Mouse (Mus musculus): ENCODE measurements around the gene Olfr1454. TPM values are rescaled to one million over a fixed set of nuclear protein-coding genes. Genes with fewer than 3 reads are reported as not detected.

Gene Olfr1454
- total RNA-seq (2021), result not detected
- long read RNA-seq, experiment 1, result 0 reads
- long read RNA-seq, experiment 2, result 0 reads

- no peak for DNase-seq (ENCODE audit: low spot score in 2 of 2)
These were observed at the start of gene Olfr1454 for GRCm38 (mm10) chr19:13060310-13060709. Gene Olfr1454, plus strand, starts transcription at chr19:13060610.

- DNase-seq (ENCODE audit: low spot score in 2 of 2), result no peak
These were observed 32.2 kb upstream of the Olfr1454 start, which contains the start of gene Olfr1453 for GRCm38 (mm10) chr19:13028227-13028626. Gene Olfr1453, minus strand, starts transcription at chr19:13028327.

GRCm38 (mm10) chr19:13093908-13094307 is 33.5 kb downstream of the Olfr1454 start:
- no peak for DNase-seq (ENCODE audit: low spot score in 2 of 2)

GRCm38 (mm10) chr19:13097791-13098190 is 37.4 kb downstream of the Olfr1454 start, which contains the start of gene Olfr1457:
Gene Olfr1457, minus strand, starts transcription at chr19:13097891.
- DNase-seq (ENCODE audit: low spot score in 2 of 2), result no peak

- no peak for DNase-seq (ENCODE audit: low spot score in 2 of 2)
These were observed 46.3 kb downstream of the Olfr1454 start, which contains the start of gene Olfr1458 for GRCm38 (mm10) chr19:13106675-13107074. Gene Olfr1458, minus strand, starts transcription at chr19:13106775.

Other genes with a start within 250 kb of the Olfr1454 start
- gene Gm5244, start 213.9 kb upstream of the Olfr1454 start, total RNA-seq (2021), result not detected
- not detected for gene Olfr1444, start 203.3 kb upstream of the Olfr1454 start, total RNA-seq (2021)
- not detected for gene Olfr1445, start 176.8 kb upstream of the Olfr1454 start, total RNA-seq (2021)
- gene Olfr1446, start 167.1 kb upstream of the Olfr1454 start, total RNA-seq (2021), result not detected
- gene Olfr1447, start 156.9 kb upstream of the Olfr1454 start, total RNA-seq (2021), result not detected
- gene Olfr1448, start 136.2 kb upstream of the Olfr1454 start, total RNA-seq (2021), result not detected
- not detected for gene Olfr1449, start 129.8 kb upstream of the Olfr1454 start, total RNA-seq (2021)
- gene Olfr1450, start 110.4 kb upstream of the Olfr1454 start, total RNA-seq (2021), result not detected
- gene Olfr1451, start 65.6 kb upstream of the Olfr1454 start, total RNA-seq (2021), result not detected
- not detected for gene Olfr1453, start 32.3 kb upstream of the Olfr1454 start, total RNA-seq (2021)
- not detected for gene Olfr1457, start 37.3 kb downstream of the Olfr1454 start, total RNA-seq (2021)
- not detected for gene Olfr1458, start 46.2 kb downstream of the Olfr1454 start, total RNA-seq (2021)
- under 1 TPM; 0.02 to 0.03 TPM for gene Olfr1459, start 88.9 kb downstream of the Olfr1454 start, total RNA-seq (2021)
- gene Olfr1461, start 102.4 kb downstream of the Olfr1454 start, total RNA-seq (2021), result not detected
- gene Olfr1462, start 125.1 kb downstream of the Olfr1454 start, total RNA-seq (2021), result not detected
- gene Olfr1463, start 170.7 kb downstream of the Olfr1454 start, total RNA-seq (2021), result not detected

Data from gastrocnemius, postnatal 4 days (tissue).